Mouse (Mus musculus) cerebellum, adult 2 months (tissue): ENCODE measurements around the gene Cacna1a. TPM values are rescaled to one million over a fixed set of nuclear protein-coding genes. Genes with fewer than 3 reads are reported as not detected.

Experiments
- DNase-seq, 2 experiments: peaks; one replicate each; pipeline ENCODE4 v3.0.0; 2021
- H3K27ac ChIP-seq: fragments of 200-500 bp; 2 replicates; pipeline ENCODE4 v1.5.1; 2012; ENCODE audit warnings: low read length, control low read depth, inconsistent platforms; ENCODE audit not compliant: insufficient read depth
- H3K27me3 ChIP-seq: fragments of 200-500 bp; 2 replicates; pipeline ENCODE4 v1.6.1; 2012; ENCODE audit warnings: inconsistent platforms, mild to moderate bottlenecking, low read length, moderate library complexity; ENCODE audit not compliant: control insufficient read depth, insufficient read depth
- H3K4me1 ChIP-seq: fragments of 200-500 bp; 2 replicates; pipeline ENCODE4 v1.6.1; 2011; ENCODE audit warnings: low read length; ENCODE audit not compliant: control insufficient read depth, insufficient read depth
- H3K4me3 ChIP-seq: fragments of 200-500 bp; replicated peaks from 2 replicates; pipeline ENCODE3; 2011; ENCODE audit warnings: mild to moderate bottlenecking, low read depth, low read length, control low read depth; ENCODE audit not compliant: insufficient read depth
- CTCF ChIP-seq: fragments of 200-500 bp; IDR thresholded peaks from 2 replicates; pipeline ENCODE4 v1.5.1; 2011; ENCODE audit warnings: low read depth, mild to moderate bottlenecking, control low read depth, low read length, moderate library complexity, borderline replicate concordance; ENCODE audit not compliant: insufficient read depth
- POLR2A ChIP-seq: fragments of 200-500 bp; IDR thresholded peaks from 2 replicates; pipeline ENCODE4 v1.6.1; 2011; ENCODE audit warnings: low read length, control low read depth, borderline replicate concordance; ENCODE audit not compliant: insufficient read depth
- WGBS: fragments of 180-500 bp; shearing (Covaris S2); methylation state at CpG from one replicate; pipeline ENCODE4 v1.1.7; 2018; 5-methylcytosine and 5-hydroxymethylcytosine counted together
- polyA plus RNA-seq: library from polyadenylated mRNA; depleted of rRNA; stranded (reverse); fragments of >200 nt; gene quantifications from 2 replicates; pipeline ENCODE4 v1.2.3, GENCODE M21; 2012

Gene Cacna1a
- polyA plus RNA-seq, 1 experiment: 220 TPM

- WGBS: 43% methylated on average over 7 of the region's 7 CpGs
- Histone ChIP-seq H3K4me1 (peaks cover 24% of the 10 kb centered on the region), H3K4me3 (no peak overlapping the region), H3K27me3 (no peaks in the 10 kb centered on the region), H3K27ac (no peak overlapping the region; the same call in 1 of the 2 replicates)
- TF ChIP-seq CTCF (no peak), POLR2A (no peak)
- DNase-seq: peak in 1 of 2 experiments; percentile 48
Measured at GRCm38 (mm10) chr8:84528036-84528435, 139.8 kb downstream of the Cacna1a start.

DNA sequence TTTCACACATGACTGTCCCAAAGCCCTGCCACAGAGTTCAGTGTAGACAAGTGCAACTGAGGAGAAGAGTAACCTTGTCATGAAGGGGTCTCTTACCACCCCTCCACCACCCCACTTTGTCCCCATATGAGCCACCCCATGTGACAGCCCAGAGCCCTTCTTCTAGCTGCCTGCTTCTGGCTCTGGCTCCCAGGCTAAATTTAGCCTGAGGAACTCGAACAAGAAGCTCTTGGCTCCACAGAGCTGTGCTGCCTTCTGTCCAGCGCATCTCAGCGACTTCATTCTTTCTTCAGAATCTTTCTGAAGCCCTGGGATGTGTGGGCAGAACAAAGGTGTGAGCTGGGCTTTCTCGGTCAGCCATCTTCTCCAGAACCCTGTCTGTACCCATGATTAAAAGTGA lies 141.3 kb downstream of the Cacna1a start:
- peak; percentile 57 to 66 for DNase-seq
- no peaks in the 10 kb centered on the region for H3K27me3 ChIP-seq
- H3K27ac ChIP-seq: peak overlapping the region; percentile 25; the same call in 1 of the 2 replicates
- H3K4me3 ChIP-seq: no peak overlapping the region
- 7% methylated on average over 4 of the region's 4 CpGs for WGBS
- no peak for TF ChIP-seq POLR2A
- no peak for TF ChIP-seq CTCF
- H3K4me1 ChIP-seq: peaks cover 24% of the 10 kb centered on the region

DNA sequence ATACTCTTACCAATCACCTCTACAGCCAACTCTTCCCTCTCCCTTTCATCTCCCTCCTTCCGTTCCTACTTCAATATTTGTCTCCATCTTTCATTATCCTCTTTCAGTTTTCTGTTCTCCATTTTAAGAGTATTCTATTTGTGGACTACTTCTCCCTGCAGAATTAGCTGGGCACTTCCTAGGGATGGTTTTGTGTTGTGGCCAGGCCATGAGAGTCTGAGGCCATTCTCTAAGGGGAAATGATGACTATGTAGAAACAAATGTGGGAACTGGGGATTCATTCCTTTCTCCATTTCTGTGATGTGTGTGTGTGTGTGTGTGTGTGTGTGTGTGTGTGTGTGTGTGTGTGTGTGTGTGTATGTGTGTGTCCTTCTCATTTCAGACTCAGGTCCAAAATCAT lies 144.5 kb downstream of the Cacna1a start:
- no peak for TF ChIP-seq POLR2A
- no peak for TF ChIP-seq CTCF
- Histone ChIP-seq H3K27ac (no peak overlapping the region), H3K27me3 (no peaks in the 10 kb centered on the region), H3K4me1 (peaks cover 18% of the 10 kb centered on the region), H3K4me3 (no peak overlapping the region)
- no peak for DNase-seq
- WGBS: 100% methylated on average over 1 of the region's 1 CpGs

- no peak overlapping the region for H3K27ac ChIP-seq
- no peaks in the 10 kb centered on the region for H3K27me3 ChIP-seq
- no peak for DNase-seq
- no peak for TF ChIP-seq POLR2A
- no peak for TF ChIP-seq CTCF
- peaks cover 15% of the 10 kb centered on the region for H3K4me1 ChIP-seq
- 79% methylated on average over 4 of the region's 4 CpGs for WGBS
- H3K4me3 ChIP-seq: no peak overlapping the region
Measured at GRCm38 (mm10) chr8:84533341-84533740, 145.1 kb downstream of the Cacna1a start.

DNA sequence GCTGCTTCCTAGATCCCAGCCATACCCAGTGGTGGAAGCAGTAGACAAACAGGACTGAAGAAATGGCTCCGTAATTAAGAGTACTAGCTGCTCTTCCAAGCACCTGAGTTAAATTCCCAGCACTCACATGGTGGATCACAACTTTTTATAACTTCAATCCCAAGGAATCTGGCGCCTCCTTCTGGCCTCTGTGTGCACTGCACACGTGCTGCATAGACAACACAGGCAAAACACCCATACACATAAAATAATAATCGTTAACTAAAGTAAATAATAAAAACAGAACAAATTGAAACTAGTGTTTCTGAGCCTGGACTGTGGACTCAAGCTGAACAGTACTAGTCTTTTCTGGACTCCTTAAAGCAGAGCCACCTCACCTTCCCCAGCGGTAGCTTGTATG lies 148.7 kb downstream of the Cacna1a start:
- Histone ChIP-seq H3K4me1 (peaks cover 6% of the 10 kb centered on the region), H3K4me3 (no peak overlapping the region), H3K27me3 (no peaks in the 10 kb centered on the region), H3K27ac (no peak overlapping the region)
- TF ChIP-seq POLR2A: no peak
- peak; percentile 30; the same call in 1 of the 2 replicates for TF ChIP-seq CTCF
- no peak for DNase-seq
- WGBS: 88% methylated on average over 5 of the region's 5 CpGs

DNA sequence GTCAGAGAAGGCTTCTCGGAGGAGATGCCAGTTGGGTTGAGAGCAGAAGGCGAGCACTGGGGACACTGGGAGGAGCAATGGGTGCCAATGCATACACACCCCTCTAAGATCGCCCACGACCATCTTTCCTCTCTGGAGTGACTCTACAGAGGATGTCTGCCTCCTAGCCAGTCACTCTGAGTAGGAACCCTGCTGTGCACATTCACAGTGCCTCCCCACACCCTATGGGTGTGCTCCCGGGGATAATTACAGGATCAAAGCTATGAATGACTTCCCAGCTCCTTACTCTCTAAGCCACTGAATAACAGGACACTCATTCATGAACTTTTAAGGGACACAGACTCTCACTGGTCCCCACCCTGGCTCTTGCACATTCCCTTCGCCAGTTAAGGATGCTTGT lies 151.1 kb downstream of the Cacna1a start:
- DNase-seq: no peak
- no peaks in the 10 kb centered on the region for H3K27me3 ChIP-seq
- H3K4me3 ChIP-seq: no peak overlapping the region
- TF ChIP-seq CTCF (no peak), POLR2A (no peak)
- WGBS: 32% methylated on average over 6 of the region's 6 CpGs
- H3K27ac ChIP-seq: no peak overlapping the region
- H3K4me1 ChIP-seq: peaks cover 18% of the 10 kb centered on the region

GRCm38 (mm10) chr8:84542481-84542880 lies 154.2 kb downstream of the Cacna1a start:
- TF ChIP-seq CTCF (no peak), POLR2A (no peak)
- H3K27ac ChIP-seq: no peak overlapping the region
- H3K4me3 ChIP-seq: no peak overlapping the region
- no peaks in the 10 kb centered on the region for H3K27me3 ChIP-seq
- peaks cover 19% of the 10 kb centered on the region for H3K4me1 ChIP-seq
- DNase-seq: no peak
- WGBS: 56% methylated on average over 7 of the region's 7 CpGs

DNA sequence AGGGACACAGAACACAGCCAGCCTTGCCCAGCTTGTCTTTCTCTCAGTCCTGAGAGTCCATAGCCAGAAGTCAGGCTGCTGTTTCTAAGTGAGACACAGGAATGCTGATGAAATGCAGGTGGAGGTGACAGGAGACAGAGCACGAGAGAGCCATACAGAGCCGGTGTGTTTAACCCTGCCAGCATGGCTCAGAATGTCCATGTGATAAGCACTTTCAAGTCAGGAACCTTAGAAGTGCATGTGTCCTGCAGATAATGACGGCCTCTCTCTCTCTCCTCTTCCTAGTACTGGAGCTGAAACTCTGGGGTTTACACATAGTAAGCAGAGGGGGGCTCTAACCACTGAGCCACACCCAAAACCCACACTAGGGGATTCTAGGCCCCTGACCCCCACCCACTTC lies 157.3 kb downstream of the Cacna1a start:
- Histone ChIP-seq H3K4me1 (peaks cover 22% of the 10 kb centered on the region; the same call in 1 of the 2 replicates), H3K4me3 (no peak overlapping the region), H3K27ac (0 out of 2 replicates have a peak overlapping the region, but pooled peaks have one; percentile 28), H3K27me3 (no peaks in the 10 kb centered on the region)
- no peak for TF ChIP-seq POLR2A
- TF ChIP-seq CTCF: no peak
- no peak for DNase-seq
- WGBS: 86% methylated on average over 3 of the region's 3 CpGs
